Mouse (Mus musculus) thymus, postnatal 25 days (tissue): ENCODE results near the gene Lamc2.
A peak's percentile ranks its signal among the peaks of the same experiment; 100 is the strongest.

ENCODE experiments used
- DNase-seq: peaks from one replicate; pipeline ENCODE4 v3.0.0; 2022

Gene Lamc2

DNA sequence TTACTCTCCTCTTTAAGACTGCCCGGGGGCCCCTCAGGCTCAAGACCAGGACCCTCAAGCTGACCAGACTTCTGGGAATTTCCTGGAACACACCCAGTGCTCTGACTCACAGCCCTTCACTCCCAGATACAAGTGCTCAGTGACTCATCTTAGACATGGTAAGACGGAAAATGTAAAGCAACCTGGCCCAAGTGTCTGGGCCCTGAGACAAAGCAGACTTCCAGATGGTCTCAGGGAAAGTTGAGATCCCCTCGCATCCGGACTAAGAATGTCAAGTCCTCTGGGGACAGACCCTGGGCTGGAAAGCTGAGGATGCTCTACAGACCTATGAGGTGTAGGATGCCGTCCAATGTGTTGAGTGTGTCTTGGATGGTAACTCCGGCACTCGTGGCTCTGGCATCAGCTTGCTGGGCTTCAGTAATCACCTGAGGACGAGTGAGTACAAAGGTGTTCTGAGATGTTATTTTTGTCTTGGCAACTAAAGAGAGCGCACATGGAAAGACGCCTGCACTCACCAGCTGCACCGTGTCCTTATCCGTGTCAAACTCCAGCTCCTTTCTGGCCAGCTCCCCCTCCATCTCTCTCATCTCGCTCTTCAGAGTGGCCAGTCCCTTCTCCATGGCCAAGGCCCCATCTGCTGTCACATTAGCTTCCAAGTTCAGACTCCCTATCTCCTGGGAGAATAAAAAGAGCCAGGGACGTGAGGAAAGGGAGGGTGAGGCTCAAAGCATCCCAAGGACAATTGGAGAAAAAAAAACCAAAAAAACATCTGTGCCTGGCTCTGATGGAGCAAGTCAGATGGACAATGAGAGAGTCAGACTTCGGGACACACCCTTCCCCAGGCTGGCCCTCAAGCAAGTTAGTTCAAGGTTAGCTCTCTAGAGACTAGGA is 59.5 kb downstream of the Lamc2 start:
- no peak for DNase-seq

GRCm38 (mm10) chr1:153125287-153126275 is 60.7 kb downstream of the Lamc2 start:
- no peak for DNase-seq

- no peak for DNase-seq
Observed at GRCm38 (mm10) chr1:153124502-153124901, 61.7 kb downstream of the Lamc2 start.

DNA sequence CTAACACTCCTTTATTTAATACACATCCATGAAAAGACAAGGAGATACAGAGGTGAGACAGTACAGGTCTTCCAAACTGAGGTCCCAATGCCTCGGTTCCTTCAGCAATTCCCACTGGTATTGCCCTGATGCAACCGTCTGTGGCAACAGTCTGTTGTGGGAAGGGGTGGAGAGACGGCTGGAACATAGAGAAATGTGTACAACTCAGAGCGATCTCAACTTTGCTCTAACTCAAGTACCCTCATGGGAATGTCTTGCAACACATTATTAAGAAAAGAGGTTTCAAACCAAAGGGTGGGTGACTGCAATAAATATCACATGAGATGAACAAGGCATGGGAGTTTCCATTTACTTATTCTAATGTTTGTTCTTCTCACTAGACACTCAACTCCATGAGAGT is 63.5 kb downstream of the Lamc2 start:
- DNase-seq = no peak

- DNase-seq = no peak
Observed at GRCm38 (mm10) chr1:153121320-153121719, 64.9 kb downstream of the Lamc2 start.

- DNase-seq = no peak
Observed at GRCm38 (mm10) chr1:153120544-153120943, 65.7 kb downstream of the Lamc2 start.

GRCm38 (mm10) chr1:153115315-153115714 is 70.9 kb downstream of the Lamc2 start:
- DNase-seq = no peak

GRCm38 (mm10) chr1:153111596-153111995 is 74.7 kb downstream of the Lamc2 start:
- DNase-seq = no peak

- DNase-seq = no peak
Observed at GRCm38 (mm10) chr1:153109836-153110235, 76.4 kb downstream of the Lamc2 start.

GRCm38 (mm10) chr1:153109346-153109745 is 76.9 kb downstream of the Lamc2 start:
- DNase-seq = no peak

DNA sequence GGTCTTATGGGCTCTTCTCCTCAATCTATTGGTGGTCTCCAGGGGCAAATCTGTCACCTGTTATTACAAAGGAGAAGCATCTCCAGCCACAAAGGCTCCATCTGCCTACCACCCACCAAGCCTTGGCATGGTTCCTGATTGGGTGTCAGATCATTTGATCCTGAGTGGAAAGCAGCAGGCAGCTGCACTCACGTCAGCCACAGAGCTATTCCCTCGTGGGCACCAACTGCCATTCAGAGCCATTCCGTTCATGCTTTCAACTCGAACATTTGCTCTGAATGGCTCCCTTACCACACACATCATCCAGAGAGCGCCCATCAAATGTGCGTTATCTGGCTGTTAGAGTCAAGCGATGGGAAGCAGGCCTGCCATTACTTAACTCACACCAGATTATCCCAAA is 78.4 kb downstream of the Lamc2 start:
- no peak for DNase-seq

- DNase-seq = no peak
Observed at GRCm38 (mm10) chr1:153104804-153105203, 81.4 kb downstream of the Lamc2 start.

GRCm38 (mm10) chr1:153103186-153103554 is 83.1 kb downstream of the Lamc2 start:
- no peak for DNase-seq

DNA sequence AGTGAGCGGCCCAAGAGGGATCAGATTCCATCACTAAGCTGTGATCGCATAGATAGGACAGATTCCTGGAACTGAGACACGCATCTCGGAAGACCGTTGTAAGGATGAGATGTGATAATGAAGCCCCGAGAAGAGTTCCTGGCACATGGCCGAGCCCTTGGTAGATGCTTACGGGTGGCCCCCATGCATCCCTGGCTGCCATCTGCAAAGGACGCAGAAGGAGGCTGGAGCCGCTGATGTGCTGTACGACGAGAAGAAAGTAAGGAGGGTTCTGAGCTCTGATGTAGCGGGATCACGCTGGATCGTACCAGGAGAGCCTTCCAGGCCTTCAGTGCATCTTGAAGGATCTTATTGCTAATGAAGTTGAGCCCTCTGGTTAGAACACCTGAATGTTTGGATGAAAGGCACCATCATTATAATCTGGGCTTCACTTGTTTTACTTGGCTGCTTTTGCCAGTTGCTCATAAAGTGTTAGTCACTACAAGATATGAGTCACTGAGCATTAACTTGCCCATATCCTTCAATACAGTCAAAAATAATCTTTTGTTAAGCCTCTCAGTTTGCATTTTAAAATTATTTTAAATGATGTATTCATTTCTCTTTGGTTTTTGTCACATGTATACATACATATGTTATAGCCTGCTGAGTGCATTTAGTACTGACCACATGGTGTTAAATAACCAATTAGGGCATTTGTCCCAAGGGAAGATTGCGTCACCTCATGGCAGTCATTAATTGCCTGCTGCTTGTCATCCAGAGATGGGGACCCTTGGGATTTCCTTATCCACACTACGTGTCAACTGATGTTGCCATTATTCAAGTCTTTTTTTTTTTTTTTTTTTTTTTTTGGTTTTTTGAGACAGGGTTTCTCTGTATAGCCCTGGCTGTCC is 83.7 kb downstream of the Lamc2 start:
- no peak for DNase-seq

- peak; percentile 72 for DNase-seq
Observed at GRCm38 (mm10) chr1:153101327-153101880, 84.8 kb downstream of the Lamc2 start.

- no peak for DNase-seq
Observed at GRCm38 (mm10) chr1:153100912-153101311, 85.3 kb downstream of the Lamc2 start.

DNA sequence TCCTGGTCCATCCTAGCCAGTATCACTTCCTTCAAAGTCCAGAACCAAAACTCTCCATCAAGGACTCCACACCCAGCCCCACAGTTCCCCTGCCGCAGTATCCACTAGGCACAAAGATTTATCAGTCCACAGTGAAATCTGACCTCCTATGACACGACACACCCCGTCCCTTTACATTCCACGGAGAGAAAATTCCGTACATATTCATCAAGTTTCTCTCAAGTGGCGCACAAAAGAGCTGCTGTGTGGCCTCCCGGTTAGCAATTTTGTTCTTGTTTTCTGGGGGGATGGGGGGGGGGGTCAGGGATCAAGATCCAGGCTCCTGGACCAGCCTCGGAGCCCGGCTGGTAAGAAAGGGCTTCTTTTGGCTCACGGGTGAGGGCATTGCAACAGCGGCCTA is 87.7 kb downstream of the Lamc2 start:
- DNase-seq = no peak

- DNase-seq = no peak
Observed at GRCm38 (mm10) chr1:153097017-153097675, 89.1 kb downstream of the Lamc2 start.

GRCm38 (mm10) chr1:153095826-153096727 is 90.2 kb downstream of the Lamc2 start:
- no peak for DNase-seq

DNA sequence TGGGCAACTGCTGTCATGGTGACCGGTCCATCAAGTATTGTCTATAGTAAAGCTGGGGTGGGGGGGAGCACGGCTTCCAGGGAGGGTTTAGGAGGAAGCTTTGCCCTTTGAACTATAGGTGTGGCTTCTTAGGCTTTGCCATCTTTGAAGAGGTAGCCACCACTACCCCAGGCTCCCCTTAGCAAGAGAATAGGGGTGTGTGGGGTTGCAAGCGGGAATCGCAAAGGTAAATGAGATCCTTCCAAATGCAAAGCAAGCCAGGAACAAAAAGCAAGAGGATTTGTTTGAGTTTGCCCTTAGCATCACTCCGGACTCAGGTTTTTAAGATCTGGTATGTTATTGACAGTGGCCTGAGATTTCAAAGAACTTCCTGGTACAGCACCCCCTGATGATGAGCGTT is 90.9 kb downstream of the Lamc2 start:
- DNase-seq = no peak
